Mouse (Mus musculus) C2C12 (cell line): ENCODE results near the gene Ica1.

Experiments
- CEBPB ChIP-seq: IDR thresholded peaks from one replicate; pipeline ENCODE4 v1.6.1; 2011; ENCODE audit warnings: low read depth, mild to moderate bottlenecking, control low read depth, moderate library complexity
- CTCF ChIP-seq: IDR thresholded peaks from one replicate; pipeline ENCODE4 v1.5.1; 2011; ENCODE audit not compliant: control insufficient read depth, insufficient read depth, insufficient read length
- MAX ChIP-seq: IDR thresholded peaks from one replicate; pipeline ENCODE4 v1.6.1; 2011; ENCODE audit warnings: mild to moderate bottlenecking, control low read depth
- MYOD1 ChIP-seq: IDR thresholded peaks from one replicate; pipeline ENCODE4 v1.6.1; 2011; ENCODE audit warnings: low read depth; ENCODE audit not compliant: control insufficient read depth, insufficient read length
- USF1 ChIP-seq: IDR thresholded peaks from one replicate; pipeline ENCODE4 v1.6.1; 2011; ENCODE audit warnings: low read depth, mild to moderate bottlenecking, control low read depth, moderate library complexity

- TF ChIP-seq CTCF = no peak
- TF ChIP-seq MAX = no peak
- no peak for TF ChIP-seq CEBPB
- no peak for TF ChIP-seq USF1
- TF ChIP-seq MYOD1 = no peak
These were observed 50.5 kb downstream of the Ica1 start for GRCm38 (mm10) chr6:8727806-8728205.
